Mouse (Mus musculus): ENCODE measurements around the gene Ubl7.

DNA sequence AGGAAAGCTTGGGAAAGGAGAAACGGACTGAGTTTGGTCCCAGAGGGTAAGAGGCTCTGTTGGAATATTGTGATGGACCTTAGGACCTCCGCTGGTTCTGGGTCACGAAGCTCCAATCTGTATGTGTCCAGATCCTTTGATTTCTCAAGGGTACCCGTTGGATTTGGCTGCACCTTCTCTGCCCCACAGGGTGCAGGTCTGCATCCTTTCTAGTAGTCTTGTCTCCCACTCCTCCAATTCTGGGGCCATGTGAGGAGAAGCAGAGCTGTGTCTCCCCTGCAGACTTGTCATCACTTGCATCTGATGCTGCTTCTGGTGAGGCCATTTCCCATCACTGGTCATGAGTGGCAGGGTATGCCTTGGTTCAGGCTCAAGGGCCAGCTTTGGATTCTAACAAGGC is 26.4 kb downstream of the Ubl7 start:
- TF ChIP-seq ZNF384 (IDR thresholded peaks at IDR 0.05; ENCODE audit: low read depth, low read length) (no peak), CHD2 (IDR thresholded peaks at IDR 0.05; ENCODE audit: low read depth, low read length) (no peak), MAFK (IDR thresholded peaks at IDR 0.05; ENCODE audit: insufficient read depth, low read depth, low read length) (no peak)
